Mouse (Mus musculus): ENCODE measurements at regions not wholly inside any gene's neighbourhood (a gene's known extent, or its start where the extent isn't known, plus 50 kb on each side); places are given as distances from the start of the nearest gene placed in this dataset.

- no peak for DNase-seq (ENCODE audit: low read depth, low spot score)
These were observed 277.1 kb upstream of the Atp5g3 start for GRCm38 (mm10) chr2:74187963-74188790.

DNA sequence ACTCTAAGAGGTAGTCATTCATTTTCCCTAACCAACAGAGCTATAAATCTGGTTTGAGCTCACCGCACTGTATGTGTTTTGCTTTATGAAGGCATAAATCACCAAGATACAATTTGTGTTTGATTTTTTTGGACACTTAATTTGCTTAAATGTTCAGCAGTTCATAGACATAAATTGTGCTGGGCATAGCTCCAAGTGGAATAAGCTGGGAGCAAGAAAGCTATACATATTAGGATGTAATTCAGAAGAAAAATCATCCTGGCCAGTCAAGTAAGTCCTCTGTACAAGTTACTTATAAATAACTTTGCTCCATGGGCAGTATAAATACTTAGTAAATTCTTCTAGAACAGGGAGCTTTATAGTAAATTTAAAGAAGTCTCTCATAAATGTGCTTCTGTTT is 267.0 kb upstream of the Atp5g3 start:
- no peak for DNase-seq (ENCODE audit: low read depth, low spot score)

DNA sequence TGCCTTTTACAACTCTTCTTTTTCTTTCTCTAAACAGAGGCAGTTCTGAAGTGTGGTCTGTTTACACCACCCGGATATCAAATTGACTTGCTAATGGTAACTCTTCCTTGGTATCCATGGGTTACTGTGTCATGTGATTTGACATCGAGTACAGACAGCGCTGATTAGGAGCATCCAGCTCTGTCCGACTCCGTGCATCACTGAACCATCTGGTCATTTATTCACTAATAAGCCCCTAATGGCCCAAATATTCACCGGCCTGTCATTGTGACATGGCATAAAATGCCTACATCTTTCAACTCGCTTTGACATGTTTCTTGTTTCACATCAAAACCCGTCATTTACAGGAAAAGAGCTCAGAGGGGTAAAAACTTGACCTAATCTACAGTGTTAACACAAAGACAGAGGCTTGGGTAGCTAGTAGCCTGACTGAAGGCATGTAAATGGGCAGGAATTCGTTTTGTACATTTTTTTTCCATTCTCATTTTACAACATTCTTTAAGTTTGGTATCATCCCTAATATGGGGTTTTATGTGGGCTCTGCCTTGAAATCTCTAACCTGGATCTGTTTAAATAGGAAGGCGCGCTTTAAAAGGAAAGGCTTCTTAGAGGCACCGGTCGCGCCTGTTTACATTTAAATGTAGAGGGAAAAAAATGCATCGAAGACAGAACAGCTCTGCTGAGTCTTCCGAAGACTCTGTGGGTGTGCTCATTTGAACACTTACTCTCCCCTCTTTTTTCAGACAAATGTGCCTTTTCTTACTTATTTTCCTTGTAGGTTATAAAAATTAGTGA is 257.8 kb upstream of the Atp5g3 start:
- peak; percentile 21 for DNase-seq (ENCODE audit: low read depth, low spot score)

- DNase-seq (ENCODE audit: low read depth, low spot score): no peak
These were observed 257.2 kb upstream of the Atp5g3 start for GRCm38 (mm10) chr2:74168307-74168706.

DNA sequence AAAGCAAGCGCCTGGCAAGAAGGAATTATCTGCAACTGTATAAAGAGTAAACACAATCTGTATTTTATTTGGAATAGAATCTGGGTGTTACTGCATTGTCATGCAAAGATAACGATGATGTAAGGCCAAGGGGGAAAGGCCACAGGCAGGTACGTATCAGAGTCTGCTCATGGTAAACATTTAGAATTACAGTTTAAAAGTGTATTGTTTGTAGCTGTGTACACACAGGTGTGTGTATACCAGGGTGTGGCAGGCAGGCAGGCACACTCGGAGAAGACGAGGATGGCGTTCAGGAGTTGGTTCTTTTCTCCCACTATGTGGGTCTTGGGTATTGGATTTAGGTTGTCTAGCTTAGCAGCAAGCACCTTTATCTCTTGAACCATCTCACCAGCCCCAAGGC is 242.9 kb upstream of the Atp5g3 start:
- no peak for DNase-seq (ENCODE audit: low read depth, low spot score)

DNA sequence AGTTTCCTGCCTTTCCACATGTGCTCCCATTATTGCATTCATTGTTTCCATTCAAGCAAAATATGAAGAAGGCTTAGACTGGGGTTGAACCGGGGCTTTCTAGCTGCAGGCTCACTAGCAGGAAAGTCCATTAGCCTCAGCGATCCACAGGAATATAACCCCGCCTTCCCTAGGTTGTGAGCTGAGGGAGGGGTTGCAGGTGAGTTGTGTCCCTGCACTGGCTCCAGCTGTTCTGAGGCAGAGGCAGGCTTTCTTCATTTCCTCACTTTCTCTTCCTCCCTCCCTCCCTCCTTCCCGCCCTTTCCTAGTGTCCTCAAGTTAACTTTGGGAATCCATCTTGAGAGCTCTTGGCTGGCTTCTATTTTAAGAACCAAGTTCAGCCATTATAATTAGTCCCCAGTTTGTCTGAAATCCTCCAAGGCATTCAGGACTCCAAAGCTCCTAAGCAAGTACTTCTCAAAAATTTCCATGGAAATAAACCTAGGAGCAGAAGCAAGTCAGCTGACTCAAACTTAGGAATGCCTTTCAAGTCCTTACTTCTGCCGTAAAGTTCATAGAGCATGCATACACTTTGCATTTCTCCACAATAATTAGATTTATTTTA is 242.2 kb upstream of the Atp5g3 start:
- DNase-seq (ENCODE audit: low read depth, low spot score): no peak

GRCm38 (mm10) chr2:74152534-74153246 is 241.6 kb upstream of the Atp5g3 start:
- no peak for DNase-seq (ENCODE audit: low read depth, low spot score)

DNA sequence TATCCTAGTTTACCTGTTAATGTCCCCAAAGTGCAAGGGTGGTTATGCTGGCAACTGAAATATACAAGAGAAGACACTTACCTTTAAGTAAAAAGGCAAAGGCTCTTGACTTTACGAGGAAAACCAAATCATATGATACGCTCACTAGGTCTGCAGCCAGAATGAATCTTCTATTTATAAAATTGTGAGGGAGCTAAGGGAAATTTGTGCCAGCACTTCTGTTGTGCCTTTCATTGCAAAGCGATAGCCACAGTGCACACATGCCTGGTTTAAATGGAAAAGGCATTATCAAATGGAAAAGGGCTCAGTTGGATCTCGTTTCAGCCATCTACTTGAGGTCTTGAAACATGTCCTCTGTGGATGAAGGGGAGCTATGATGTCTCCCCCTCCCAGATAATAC is 236.1 kb upstream of the Atp5g3 start:
- no peak for DNase-seq (ENCODE audit: low read depth, low spot score)

DNA sequence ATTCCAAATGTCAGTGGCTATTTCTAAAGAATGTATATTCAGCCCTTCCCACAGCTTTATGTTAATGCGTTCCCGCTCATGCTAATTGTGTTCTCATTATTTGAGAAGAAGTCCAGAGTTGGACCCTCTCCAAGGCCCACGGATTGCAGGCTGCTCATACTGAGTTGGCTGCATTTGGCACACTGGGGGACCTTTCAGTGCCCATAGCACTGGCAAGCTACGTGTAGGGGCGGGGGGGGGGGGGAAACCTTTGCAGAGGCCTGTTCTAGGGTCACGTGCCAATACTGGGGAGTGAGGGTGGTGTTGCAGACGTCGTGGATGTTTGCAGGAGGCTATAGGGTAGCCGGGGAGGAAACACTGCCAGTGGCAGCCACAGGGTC is 225.5 kb upstream of the Atp5g3 start:
- no peak for DNase-seq (ENCODE audit: low read depth, low spot score)

GRCm38 (mm10) chr2:74135963-74136623 is 225.0 kb upstream of the Atp5g3 start:
- DNase-seq (ENCODE audit: low read depth, low spot score): no peak

DNA sequence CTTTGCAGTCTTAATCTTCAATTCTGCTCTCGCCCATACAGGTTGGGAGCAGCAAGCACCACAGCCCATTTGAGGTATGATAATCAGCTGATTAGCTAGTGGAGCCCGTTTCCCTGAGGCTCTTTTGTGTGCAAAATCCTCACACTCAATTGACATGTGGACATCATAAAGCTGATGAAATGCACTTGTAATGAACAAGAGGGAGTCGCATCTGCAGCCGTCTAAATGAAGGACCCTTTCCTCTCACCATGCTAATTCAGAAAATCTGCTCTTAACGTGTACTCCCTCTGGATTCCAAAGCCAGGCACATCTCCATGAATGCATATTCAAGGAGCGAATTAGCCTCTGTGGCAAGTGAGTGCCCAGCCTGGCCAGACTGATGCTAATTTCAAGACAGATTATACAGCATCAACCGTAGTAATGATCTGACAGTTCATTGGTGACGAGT is 219.0 kb upstream of the Atp5g3 start:
- DNase-seq (ENCODE audit: low read depth, low spot score): peak; percentile 50

DNA sequence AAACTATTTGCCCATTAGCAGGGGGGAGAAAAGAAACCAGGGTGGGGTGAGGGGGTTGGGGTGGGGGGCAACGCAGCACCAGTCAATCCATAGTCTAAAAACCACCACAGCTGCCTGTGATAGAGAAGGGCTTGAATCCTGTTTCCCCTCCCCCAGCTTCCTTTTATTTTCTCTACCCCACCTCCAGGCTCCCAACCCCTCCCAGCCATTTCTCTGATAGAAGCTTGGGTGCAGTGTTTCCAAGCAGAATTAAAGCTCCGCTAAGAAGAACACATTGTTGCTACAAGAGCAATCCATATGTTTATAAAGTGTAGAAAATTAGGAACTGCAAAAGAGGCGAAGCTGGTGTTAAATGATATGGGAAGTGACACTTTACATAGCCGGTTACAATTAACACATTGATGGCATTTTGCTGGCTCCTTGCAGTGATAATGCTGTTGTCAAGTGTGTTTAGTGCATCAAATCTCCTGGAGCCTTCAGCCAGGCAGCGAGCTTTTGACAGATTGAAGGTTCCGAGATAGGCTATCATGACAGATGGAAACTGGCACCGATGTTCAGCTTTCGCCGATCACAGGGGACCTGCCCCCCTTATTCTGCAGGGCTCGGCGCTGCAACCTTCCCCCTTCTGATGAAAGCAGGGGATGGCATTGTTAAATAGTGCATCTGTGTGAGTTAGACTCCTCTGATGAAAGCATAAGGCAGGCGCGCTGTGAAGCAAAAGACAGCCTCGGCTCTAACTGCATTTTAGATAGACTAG is 217.8 kb upstream of the Atp5g3 start:
- peak; percentile 33 for DNase-seq (ENCODE audit: low read depth, low spot score)

DNA sequence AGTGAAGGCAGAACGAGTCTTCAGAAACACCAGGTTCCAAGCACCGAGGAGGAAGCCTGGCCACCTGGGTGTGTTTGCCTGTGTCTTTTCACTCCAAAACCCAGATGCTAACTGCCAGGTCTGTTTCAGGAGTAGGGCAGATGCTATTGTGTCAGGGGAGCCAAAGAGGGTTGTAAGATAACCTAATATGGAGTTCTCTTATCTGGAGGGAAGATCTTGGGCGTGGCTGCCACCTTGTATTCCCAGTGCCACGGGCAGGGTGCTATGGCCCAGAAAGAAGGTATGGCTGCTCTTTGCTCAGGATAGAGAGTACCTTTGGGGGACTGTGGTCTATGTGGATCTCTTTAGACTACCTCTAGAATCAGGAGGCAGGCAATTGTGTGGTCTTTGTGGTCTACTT is 216.0 kb upstream of the Atp5g3 start:
- no peak for DNase-seq (ENCODE audit: low read depth, low spot score)

GRCm38 (mm10) chr2:74124252-74124651 is 213.1 kb upstream of the Atp5g3 start:
- DNase-seq (ENCODE audit: low read depth, low spot score): no peak

- no peak for DNase-seq (ENCODE audit: low read depth, low spot score)
These were observed 212.4 kb upstream of the Atp5g3 start for GRCm38 (mm10) chr2:74123360-74124074.

DNA sequence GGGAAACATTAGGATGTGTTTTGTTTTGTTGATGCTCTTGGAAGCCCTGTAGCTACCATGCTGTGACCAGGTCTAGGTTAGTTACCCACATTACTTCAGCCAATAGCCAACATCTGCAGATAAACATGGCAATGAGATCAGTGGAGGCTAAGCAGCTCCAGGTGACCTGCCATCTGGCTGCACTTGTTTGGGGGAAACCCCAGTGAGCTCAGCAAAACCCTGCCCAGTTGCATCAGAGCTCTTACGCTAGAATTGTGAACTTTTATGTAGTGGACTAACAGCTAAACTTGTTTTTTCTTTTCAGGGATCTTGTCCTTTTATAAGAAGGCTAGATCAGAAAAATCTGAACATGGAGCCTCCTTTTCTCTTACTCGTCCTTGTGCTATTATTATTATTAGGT is 211.8 kb upstream of the Atp5g3 start:
- DNase-seq (ENCODE audit: low read depth, low spot score): no peak

GRCm38 (mm10) chr2:74120051-74120450 is 208.9 kb upstream of the Atp5g3 start:
- DNase-seq (ENCODE audit: low read depth, low spot score): peak; percentile 12

DNA sequence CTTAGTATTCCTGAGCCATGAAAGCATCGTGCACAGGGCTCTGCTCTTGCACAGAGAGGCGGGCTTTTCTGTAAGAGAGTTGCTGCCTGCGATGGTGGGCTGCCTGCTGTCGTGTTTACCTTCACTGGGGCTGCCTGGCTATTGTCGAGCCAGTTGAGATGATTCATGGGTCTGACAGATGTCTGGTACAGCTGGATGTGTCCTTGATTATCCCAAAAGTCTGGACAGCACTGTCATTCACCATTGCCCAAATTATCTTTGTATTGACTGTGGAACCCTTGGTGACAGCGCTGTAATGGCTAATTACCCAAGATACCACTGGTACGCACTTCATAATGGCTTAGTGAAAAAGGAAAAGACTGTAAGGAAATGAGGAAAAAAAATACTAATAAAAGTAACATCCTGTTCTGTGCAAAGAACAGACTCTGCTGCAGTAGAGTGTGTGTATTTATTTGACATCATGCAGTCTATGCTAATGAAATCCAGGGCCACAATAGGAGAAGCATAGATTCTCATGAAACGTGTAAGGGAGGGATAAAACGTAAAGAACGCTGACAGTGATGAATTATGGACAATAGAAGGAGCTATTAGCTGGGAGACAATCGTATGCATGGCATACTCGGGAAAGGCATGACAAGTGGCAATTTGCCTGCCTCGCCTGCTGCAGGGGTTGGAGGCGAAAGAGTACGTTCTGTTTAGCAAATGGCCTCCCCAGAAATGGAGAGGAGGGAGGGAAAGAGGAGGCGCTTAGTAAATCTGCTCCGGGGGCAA is 208.2 kb upstream of the Atp5g3 start:
- peak; percentile 48 for DNase-seq (ENCODE audit: low read depth, low spot score)

DNA sequence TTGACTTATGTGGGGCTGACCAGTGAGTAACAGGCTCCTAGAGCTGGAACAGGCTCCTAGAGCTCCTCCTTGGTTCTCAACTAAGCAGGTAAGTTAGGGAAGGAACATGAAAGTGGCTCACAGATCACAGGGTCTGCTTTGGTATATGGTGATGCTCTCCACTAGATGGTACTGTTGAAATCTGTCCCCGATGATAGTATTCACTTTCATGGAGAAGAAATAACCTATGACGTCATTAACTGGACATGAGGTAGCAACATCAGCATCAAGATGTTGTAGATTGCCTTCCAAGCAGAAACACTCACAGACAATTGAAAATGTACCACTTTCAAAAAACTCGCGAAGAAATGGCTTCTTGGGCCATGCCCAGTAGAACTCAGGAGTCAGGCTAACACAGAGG is 195.3 kb upstream of the Atp5g3 start:
- no peak for DNase-seq (ENCODE audit: low read depth, low spot score)
